Mouse (Mus musculus) spleen, postnatal 4 days (tissue): ENCODE measurements around the gene Gm14412.
A peak's percentile ranks its signal among the peaks of the same experiment; 100 is the strongest.
"Not testable (repeated sequence)": the region's sequence is repeated elsewhere in the genome, so short reads cannot be mapped to it uniquely, and the experiment has no call there.

Source experiments
- DNase-seq, 2 experiments: peaks; one replicate each; pipeline ENCODE4 v3.0.0; 2022; ENCODE audit warnings: low spot score in 2 of 2

The Gm14412 gene

GRCm38 (mm10) chr2:177324257-177324733 lies at the start of gene Gm14412:
Gene Gm14412, minus strand, starts transcription at chr2:177324307.
- not testable (repeated sequence) for DNase-seq

GRCm38 (mm10) chr2:177329661-177330292 lies 5.7 kb upstream of the Gm14412 start:
- peak in 1 of 2 experiments; percentile 61 for DNase-seq

- not testable (repeated sequence) for DNase-seq
Observed at GRCm38 (mm10) chr2:177321361-177321760, 2.7 kb downstream of the Gm14412 start.

- DNase-seq = peak in 1 of 2 experiments; percentile 58
Observed at GRCm38 (mm10) chr2:177320786-177321320, 3.3 kb downstream of the Gm14412 start.

- no peak for DNase-seq
Observed at GRCm38 (mm10) chr2:177318996-177319395, 5.1 kb downstream of the Gm14412 start.

- DNase-seq = not testable (repeated sequence)
Observed at GRCm38 (mm10) chr2:177309627-177310026, 14.5 kb downstream of the Gm14412 start.

- DNase-seq = not testable (repeated sequence)
Observed at GRCm38 (mm10) chr2:177304980-177305379, 19.1 kb downstream of the Gm14412 start.

- DNase-seq = not testable (repeated sequence)
Observed at GRCm38 (mm10) chr2:177283701-177284100, 40.4 kb downstream of the Gm14412 start.

- DNase-seq = not testable (repeated sequence)
Observed at GRCm38 (mm10) chr2:177277754-177278153, 46.4 kb downstream of the Gm14412 start.

- DNase-seq = not testable (repeated sequence)
Observed at GRCm38 (mm10) chr2:177272237-177272636, 51.9 kb downstream of the Gm14412 start.

GRCm38 (mm10) chr2:177266936-177267335 lies 57.2 kb downstream of the Gm14412 start, which contains the start of gene Gm14409:
Gene Gm14409, minus strand, starts transcription at chr2:177267036.
- not testable (repeated sequence) for DNase-seq
